Mouse (Mus musculus) kidney, adult 2 months (tissue): ENCODE data around the gene Arl3.

Experiments
- CTCF ChIP-seq: fragments of 200-500 bp; conservative IDR thresholded peaks from 2 replicates; pipeline ENCODE4 v1.5.1; 2011; ENCODE audit warnings: low read depth, mild to moderate bottlenecking, control low read depth, low read length, moderate library complexity, mixed read lengths; ENCODE audit not compliant: insufficient read depth, insufficient read length
- POLR2A ChIP-seq: fragments of 200-500 bp; IDR thresholded peaks from one replicate; pipeline ENCODE4 v1.6.1; 2011; ENCODE audit warnings: low read depth, low read length, control low read depth

DNA sequence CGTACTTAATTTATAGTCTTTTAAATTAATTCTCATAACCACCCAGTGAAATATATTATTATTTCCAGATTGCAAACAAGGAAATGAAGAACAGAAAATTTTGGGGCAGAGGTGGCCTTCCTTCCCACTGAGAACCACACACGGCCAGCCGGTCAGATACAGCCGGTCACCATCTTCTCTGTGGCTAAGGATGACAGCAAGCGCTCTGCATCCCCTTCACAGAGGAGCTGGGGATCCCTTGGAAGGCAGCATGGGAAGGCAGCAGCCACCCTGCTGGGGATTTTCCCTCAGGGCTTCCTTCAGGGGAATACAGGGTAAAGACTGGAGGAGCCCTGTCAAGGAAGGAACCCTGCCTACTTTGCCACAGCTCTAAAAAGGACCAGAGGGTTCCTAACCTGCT lies 39.5 kb downstream of the Arl3 start:
- TF ChIP-seq CTCF, result no peak
- no peak for TF ChIP-seq POLR2A
